Mouse (Mus musculus): Measurements from ENCODE around the gene Pot1b.
A peak's percentile ranks its signal among the peaks of the same experiment; 100 is the strongest.

Gene Pot1b

GRCm38 (mm10) chr17:55711984-55712811 lies at the start of gene Pot1b:
Gene Pot1b, minus strand, starts transcription at chr17:55712628.
- DNase-seq, result peak; percentile 97

- DNase-seq, result no peak
Observed at GRCm38 (mm10) chr17:55751170-55751569, 38.7 kb upstream of the Pot1b start.

- no peak for DNase-seq
Observed at GRCm38 (mm10) chr17:55749786-55750185, 37.4 kb upstream of the Pot1b start, which contains the start of gene Adgre4. Gene Adgre4, plus strand, starts transcription at chr17:55749984.

GRCm38 (mm10) chr17:55736675-55737074 lies 24.2 kb upstream of the Pot1b start:
- no peak for DNase-seq

GRCm38 (mm10) chr17:55726193-55726592 lies 13.8 kb upstream of the Pot1b start:
- no peak for DNase-seq

GRCm38 (mm10) chr17:55722250-55722649 lies 9.8 kb upstream of the Pot1b start:
- DNase-seq, result no peak

- no peak for DNase-seq
Observed at GRCm38 (mm10) chr17:55721270-55721669, 8.8 kb upstream of the Pot1b start.

- DNase-seq, result no peak
Observed at GRCm38 (mm10) chr17:55702865-55703264, 9.6 kb downstream of the Pot1b start.

GRCm38 (mm10) chr17:55702161-55702820 lies 10.1 kb downstream of the Pot1b start:
- DNase-seq, result peak; percentile 85

- DNase-seq, result no peak
Observed at GRCm38 (mm10) chr17:55699388-55699787, 13.0 kb downstream of the Pot1b start.

GRCm38 (mm10) chr17:55661099-55661498 lies 51.3 kb downstream of the Pot1b start:
- DNase-seq, result no peak

GRCm38 (mm10) chr17:55625092-55625491 lies 87.3 kb downstream of the Pot1b start, which contains the start of gene Vmn2r118:
Gene Vmn2r118, minus strand, starts transcription at chr17:55625192.
- DNase-seq, result no peak

Data from embryo, embryonic 11 days (tissue).